Mouse (Mus musculus): ENCODE data around the gene Mettl15.
A peak's percentile ranks its signal among the peaks of the same experiment; 100 is the strongest.
"Not testable (repeated sequence)": the region's sequence is repeated elsewhere in the genome, so short reads cannot be mapped to it uniquely, and the experiment has no call there.

The Mettl15 gene

DNA sequence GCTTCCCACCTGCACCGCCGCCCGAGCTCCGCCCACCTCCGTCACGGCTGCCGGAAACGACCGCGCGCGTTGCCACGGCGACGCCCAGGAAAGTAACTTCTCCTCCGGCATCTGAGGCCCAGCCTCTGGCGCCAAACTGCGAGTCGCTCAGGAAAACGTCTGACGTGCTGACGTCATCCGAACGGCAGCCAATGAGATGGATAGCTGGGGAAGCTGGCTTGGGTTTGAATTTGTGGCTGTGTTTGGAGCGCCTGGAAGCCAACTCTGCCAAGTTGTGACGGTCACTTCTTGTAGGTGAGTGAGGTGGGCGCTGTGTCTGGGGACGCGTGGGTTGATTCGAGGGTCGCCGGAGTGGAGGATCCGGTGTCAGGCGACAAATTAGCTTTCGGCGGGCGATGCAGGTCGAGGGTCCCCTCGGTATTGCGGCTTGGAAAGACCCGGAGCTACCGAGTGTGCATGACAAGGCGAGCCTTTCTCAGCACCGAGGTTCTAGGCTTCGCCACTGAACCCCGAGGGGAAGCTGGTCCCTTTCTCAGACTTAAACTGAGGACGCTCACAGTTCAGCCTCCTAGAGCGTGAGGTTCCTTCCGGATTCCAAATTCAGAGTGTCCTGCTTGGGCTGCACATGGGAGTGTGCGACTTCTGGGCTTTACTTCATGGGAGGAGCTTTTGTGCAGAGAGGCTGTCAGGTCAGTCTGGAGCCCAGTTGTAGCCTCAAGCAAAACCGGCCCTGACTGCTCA lies at the start of gene Mettl15, which contains the start of gene Kif18a:
Mettl15 (minus strand) TSS at position 149 of the 741 bp plus-strand sequence.
Kif18a (plus strand) TSS at position 139 of the 741 bp plus-strand sequence.
- DNase-seq (ENCODE audit: low spot score in 2 of 2): peak; percentile 77 to 92

DNA sequence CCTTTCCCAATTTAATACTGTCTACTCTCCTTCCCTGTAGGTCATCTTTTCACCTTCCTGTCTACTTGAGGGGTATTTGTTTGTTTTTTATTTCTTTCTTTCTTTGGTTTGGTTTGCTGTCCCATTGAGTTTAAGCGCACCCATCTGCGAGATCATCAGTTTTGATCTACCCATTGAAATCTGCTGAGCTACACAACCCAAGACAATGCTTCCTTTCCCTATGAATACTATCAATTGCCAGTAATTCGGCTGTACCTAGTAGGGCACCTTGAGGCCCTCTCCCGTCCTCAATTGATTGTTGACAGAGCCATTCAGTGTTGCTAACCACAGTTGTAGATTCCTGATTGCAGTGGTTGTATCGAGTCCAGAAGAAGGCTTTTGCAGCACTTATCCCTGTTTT lies 30.8 kb upstream of the Mettl15 start:
- no peak for DNase-seq (ENCODE audit: low spot score in 2 of 2)

DNA sequence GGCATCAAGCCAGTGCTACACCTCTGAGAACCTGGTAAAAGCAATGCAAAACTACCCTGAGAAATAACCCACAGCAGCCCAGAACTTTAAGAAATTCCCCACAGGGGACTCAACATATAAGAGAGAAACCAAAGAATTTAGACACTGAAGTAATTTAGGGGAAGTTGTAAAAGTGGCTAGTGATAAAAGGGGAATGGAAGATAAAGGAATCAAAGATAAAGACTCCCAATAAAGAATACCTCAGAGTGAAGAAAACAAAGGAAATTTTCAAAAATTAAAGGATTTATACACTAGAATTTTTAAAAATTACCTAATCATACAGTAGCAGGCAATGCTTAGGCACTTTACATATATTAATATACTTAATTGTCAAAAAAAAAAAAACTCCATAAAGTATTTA lies 23.1 kb upstream of the Mettl15 start:
- DNase-seq (ENCODE audit: low spot score in 2 of 2): no peak

DNA sequence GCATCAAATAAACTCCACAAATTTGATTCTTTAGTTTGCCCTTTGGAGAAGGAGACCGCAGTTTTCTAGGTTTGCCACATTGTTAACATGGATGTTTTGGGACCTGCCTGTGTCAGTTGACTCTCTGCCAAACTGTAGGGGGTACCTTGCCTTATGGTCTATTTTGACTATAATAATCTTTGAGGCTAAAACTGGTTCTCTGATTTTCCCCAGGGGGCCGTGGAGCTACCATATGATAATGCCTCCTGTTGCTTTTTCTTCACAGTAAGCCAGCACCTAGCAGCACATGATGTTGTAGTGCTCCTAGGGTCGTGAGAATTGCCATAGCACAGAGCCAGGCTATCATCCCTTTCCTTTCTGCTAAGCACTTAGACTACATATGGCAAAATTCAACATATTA lies 21.7 kb upstream of the Mettl15 start:
- no peak for DNase-seq (ENCODE audit: low spot score in 2 of 2)

DNA sequence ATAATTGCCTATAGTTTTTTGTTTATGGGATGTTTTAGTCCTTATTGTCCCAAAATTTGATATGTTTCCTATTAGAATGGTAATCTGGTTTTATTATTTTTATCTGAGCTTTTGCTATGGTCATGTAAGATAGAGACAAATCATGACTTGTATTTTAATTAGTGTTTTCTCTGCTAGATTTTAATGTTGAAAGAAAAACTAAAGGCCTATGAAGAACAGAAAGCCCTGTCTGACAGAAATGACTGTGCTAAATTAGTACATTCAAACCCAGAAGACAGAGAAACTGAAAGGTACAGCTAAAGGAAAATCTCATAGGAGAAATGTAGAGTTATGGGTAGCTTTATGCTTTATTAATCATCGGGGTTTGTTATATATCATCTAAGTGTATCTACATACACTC lies 17.6 kb upstream of the Mettl15 start:
- no peak for DNase-seq (ENCODE audit: low spot score in 2 of 2)

DNA sequence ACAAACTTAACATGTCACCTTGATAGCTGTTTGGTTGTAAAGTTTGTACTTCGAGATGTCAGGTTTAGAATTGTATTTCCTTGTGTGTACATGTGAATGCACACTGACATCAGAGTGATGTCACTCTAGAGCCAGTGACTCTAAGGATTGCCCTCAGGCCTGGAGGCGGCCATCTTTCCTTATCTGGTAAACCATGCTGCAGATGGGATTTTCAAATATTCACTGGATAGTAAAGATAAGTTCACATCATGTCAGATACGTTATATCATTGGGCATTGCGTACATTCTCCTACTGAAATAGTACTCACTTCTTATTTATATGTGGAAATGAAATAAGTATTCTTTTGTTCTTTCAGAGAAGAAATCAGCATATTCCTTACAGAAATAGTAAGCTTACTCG lies 15.7 kb upstream of the Mettl15 start:
- DNase-seq (ENCODE audit: low spot score in 2 of 2): no peak

DNA sequence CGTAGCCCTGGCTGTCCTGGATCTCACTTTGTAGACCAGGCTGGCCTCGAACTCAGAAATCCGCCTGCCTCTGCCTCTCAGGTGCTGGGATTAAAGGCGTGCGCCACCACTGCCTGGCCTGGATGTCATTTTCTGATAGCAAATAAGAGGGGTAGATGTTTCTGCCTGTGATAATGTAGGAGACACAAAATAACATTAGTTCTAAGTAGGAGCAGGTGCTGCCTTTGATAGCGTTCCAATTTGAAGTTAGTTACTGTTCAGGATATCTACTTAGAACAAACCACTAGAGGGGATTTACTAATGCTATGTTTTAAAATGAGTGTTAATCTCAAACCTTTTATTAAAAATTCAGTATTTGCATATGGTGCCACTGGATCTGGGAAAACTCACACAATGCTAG lies 8.8 kb upstream of the Mettl15 start:
- no peak for DNase-seq (ENCODE audit: low spot score in 2 of 2)

DNA sequence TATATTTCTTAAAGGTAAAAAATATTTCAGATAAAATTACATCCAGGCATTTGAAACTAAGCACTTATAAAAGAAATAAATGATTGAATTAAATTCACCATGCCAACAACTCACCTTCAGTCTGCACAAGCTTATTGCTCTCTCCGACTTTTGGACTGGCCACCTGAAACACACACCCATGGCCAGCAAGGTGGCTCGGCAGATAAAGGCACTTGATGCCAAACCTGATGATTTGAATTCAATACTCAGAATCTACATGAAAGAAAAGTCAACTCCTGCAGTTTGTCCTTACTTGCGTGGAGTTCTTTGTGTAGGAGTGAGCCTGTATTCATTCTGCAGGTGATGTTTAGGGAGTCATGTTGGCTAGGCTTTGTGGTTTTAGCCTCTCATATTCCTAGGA lies 3.6 kb upstream of the Mettl15 start:
- DNase-seq (ENCODE audit: low spot score in 2 of 2): no peak

DNA sequence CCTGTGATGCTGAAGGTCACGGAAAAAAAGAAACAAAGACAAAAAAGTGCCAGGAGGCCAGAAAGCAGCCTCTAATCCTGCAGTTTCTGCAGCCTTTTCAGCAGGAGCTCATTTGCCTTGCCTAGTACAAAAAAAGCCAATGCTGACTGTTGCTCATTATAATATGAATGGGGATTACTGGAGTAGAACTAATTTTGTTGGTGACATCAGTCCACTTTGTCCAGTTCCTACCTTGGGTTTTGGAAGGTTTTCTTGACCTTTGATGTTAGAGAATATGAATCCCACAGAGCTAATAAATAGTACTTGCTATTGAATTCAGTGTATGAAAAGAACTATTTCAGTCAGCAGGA lies 768 bp upstream of the Mettl15 start:
- no peak for DNase-seq (ENCODE audit: low spot score in 2 of 2)

DNA sequence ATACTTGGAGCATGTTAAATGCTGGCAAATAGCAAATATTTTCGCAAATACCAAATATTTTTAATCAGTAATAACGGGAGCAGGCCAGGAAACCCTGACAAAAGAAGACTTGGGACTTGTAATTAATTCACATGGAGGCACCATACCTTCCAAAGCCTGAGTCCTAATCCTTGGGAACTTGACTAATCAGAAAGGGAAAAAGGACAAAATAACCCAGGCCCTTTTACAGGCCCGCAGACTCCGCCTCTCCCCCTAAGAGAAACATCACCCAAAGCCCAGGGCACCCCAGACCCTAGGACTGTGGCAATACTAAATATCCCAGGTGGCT lies 312 bp downstream of the Mettl15 start:
- no peak for DNase-seq (ENCODE audit: low spot score in 2 of 2)

DNA sequence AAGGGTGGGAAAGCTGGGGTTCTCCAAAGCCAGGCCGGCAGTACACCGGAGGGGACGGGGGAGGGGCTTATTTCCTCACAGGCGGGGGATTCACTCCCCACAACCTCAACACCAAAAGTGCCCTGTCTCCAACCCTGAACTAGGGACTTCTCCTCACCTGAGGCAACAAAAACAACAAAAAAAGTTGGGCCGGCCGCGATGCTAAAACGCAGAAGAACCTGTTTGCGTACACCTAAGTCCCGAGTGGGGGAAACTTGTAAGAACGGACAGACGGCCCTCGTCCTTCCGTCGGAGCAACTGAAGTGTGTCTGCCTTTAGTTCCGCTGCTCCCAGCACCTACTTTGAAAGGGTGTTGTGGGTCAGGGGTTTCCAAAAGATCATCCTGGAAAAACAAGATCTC lies 2.5 kb downstream of the Mettl15 start:
- peak in 1 of 2 experiments; percentile 26 for DNase-seq (ENCODE audit: low spot score in 2 of 2)

DNA sequence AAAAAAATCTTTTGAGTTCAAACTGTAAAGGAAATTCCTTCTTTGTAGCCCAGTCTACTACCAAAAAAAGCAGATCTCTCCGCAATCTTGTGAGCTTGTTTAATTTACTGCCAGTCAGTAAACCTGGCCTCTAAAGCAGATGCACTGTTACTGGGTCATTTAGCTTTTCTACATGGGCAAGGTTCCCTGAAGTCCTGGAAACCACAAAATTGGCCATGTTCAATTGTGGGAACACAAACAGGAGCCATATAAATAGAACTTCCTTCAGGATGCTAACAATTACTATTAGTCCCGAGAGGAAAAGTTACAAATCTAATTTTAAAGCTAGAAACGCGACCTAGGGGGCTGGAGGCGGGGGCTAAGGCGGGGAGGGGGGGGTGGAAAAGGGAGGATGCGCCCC lies 3.0 kb downstream of the Mettl15 start:
- no peak for DNase-seq (ENCODE audit: low spot score in 2 of 2)

DNA sequence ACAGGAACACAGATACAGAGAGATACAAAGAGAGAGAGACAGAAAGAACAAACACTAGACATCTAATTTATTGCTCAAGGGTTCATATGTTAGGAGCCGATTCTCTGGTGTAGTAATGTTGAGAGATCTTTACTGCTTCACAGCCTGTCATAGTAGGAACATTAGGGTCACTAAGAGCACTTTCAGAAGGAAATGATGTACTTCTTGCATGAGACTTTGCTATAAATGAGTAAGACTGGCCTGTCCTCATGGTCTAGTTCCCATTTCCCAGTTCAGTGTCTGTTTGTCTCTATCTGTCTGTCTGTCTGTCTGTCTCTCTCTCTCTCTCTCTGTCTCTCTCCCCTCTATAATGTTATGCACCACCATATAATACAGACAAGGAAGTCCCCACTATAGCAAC lies 7.5 kb downstream of the Mettl15 start:
- no peak for DNase-seq (ENCODE audit: low spot score in 2 of 2)

DNA sequence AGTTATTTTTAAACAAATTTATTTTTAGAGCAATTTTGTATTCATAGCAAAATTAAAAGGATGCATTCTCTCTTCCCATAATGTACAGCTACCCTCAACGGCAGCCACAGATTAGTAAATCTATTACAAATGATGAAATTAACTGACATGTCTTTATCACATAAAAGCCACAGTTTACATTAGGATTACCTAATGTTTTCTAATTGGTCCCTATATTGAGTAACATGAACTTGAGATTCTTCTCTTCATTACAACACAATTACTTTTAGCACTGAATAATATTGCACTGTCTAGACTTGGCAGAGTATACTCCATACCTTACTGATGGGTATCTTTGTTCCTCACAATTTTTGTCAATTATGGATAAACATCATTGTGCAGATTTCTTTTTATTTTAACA lies 17.8 kb downstream of the Mettl15 start:
- no peak for DNase-seq (ENCODE audit: low spot score in 2 of 2)

DNA sequence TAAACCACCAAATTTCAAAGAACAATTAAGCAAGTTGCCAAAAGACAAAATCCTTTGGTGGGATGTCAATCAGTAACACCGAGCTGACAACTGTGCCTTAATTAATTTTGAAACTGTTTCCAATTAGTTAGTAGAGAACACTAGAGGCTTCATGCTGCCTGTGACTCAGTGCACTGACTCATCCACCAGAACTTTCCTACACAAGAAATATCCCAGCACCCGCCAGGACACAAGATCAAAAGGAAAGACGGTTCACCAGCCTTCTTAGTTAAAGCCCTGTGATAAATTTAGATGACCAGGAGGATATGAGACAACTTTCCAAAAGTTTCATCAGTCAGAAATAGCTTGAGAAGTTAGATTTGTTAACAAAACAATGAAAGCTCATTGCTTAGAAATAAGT lies 38.6 kb downstream of the Mettl15 start:
- no peak for DNase-seq (ENCODE audit: low spot score in 2 of 2)

DNA sequence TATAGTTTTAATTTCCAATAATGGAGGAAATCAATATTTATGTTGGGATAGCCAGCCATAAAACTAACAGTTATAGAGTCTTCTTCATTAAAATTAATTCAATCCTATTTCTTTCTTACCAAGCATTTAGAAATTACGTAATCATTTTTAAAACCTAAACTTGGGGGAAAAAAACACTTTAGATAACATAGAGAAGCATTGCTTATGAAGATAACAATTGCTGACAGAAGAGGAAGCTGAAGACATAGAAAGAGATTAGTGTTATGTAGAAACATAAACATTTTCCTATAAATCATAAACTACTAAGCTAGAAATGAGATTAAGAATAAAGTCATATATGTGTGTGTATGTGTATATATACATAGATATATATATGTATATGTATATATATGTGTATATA lies 44.8 kb downstream of the Mettl15 start:
- DNase-seq (ENCODE audit: low spot score in 2 of 2): no peak

DNA sequence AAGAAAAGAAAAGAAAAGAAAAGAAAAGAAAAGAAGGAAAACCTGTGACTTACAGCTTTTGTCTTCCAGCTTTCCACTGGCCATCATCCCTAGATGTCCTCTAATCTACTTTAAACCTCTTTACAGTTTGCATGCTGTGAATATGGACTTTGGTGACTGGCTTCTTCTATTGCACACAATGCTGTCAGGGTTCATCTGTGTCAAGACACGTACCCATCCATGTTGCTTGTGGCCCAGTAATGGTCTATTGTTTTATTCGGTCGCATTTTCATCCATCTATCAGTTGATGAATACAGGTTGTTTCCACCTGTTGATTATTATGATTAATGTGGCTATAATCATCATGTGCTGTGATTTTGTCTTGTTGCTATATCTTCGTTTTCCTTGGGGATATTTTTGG lies 46.7 kb downstream of the Mettl15 start:
- DNase-seq (ENCODE audit: low spot score in 2 of 2): no peak

DNA sequence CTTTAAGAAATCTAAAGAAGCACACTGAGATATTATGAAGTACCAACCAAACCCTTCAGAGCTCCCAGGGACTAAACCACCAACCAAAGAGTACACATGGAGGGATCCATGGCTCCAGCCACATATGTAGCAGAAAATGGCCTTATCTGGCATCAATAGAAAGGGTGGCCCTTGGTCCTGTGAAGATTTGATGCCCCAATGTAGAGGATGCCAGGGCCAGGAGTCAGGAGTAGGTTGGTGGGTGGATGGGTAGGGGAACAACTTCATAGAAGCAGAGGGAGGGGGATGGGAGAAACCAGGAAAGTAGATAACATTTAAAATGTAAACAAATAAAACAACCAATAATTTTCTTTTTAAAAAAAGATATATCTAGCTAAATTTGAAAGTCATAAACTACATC lies 50.1 kb downstream of the Mettl15 start:
- no peak for DNase-seq (ENCODE audit: low spot score in 2 of 2)

DNA sequence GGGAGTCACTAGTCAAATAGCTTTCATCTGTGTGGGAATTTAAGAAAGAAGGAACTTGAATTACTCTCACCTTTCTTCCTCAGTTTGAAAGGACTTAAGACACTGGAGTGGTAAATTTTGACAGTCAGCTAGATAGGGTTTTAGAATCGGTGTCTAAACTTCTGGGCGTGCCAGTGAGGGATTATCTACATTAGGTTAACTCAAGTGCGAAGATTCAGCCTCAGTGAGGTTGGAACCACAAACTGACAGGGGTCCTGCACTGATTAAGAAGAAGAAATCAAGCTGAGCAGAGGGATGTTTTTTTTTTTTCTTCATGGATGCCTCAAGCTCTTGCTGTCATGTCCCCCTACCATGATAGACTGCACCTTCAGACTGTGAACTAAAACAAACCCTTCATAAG lies 53.4 kb downstream of the Mettl15 start:
- DNase-seq (ENCODE audit: low spot score in 2 of 2): no peak

DNA sequence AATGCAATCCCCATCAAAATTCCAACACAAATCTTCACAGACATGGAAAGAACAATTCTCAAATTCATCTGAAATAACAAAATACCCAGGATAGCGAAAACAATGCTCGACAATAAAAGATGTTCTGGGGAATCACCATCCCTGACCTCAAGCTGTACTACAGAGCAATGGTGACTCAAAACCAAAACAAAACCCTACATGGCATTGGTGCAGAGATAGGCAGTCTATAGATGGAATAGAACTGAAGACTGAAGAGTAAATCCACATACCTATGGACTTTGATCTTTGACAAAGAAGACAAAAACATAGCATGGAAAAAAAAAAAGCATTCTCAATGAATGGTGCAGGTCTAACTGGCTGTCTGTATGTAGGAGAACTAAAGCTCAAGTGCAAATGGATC lies 59.1 kb downstream of the Mettl15 start:
- DNase-seq (ENCODE audit: low spot score in 2 of 2): no peak

DNA sequence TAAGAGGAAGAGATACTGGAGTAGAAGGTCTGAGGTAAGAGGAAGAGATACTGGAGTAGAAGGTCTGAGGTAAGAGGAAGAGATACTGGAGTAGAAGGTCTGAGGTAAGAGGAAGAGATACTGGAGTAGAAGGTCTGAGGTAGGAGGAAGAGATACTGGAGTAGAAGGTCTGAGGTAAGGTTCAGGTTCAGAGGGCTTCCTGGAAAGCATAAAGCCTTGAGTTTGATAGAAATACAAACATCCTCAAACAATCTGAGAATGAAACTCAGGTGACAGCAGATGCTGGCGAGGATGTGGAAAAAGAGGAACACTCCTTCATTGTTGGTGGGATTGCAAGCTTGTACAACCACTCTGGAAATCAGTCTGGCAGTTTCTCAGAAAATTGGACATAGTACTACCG lies 63.9 kb downstream of the Mettl15 start:
- DNase-seq (ENCODE audit: low spot score in 2 of 2): not testable (repeated sequence)

DNA sequence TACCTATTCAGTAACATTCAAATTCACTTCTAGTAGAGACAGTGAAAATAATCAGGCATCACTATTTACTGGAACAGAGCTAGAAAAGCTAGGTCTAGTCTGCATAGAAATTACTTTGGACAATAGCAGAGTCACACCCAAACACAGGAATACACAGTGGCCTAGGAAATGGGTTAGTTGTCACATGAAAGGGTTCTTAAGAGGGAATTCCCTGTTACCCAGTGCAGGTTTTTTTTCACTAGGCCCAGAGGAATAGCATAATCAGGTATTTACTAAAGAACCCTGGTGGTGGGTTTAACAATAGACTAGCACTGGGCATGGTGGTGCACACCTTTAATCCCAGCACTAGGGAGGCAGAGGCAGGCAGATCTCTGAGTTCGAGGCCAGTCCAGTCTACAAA lies 69.9 kb downstream of the Mettl15 start:
- not testable (repeated sequence) for DNase-seq (ENCODE audit: low spot score in 2 of 2)

DNA sequence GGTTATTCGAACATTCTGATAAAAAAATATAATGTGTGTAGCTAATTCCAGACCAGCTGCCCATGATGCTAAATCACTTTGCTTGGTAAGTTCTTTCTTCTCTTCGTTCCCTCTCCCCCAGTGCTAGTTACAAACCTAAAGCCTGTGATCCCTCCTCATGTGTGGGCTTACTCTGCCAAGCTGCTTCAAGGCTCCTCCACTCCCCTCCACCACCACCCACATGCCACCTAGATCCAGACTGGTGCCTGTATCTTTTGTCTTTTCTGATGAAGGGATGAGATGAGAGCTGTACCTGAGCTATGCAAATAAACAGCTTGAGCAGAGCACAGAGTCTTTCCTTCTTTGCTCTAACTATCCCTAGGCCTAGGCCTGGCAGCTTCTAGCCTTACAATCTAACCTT lies 72.5 kb downstream of the Mettl15 start:
- no peak for DNase-seq (ENCODE audit: low spot score in 2 of 2)

DNA sequence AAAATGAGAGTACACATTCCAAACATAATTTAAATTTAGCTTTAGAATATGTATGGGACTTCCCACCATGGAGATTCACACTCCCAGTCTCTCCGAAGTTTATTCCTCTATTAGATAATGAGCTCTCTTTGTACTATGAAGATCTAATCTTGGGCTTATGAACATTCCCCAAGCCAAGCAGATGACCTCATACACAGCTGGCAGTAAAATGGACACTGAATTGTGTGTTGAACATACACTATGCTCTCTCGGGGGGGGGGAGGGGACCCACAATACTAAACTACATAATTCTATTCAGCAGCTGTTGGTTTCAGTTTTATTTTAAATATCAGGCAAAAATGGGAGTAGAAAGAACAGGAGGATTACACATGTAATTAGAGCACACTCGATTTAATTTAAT lies 97.6 kb downstream of the Mettl15 start:
- no peak for DNase-seq (ENCODE audit: low spot score in 2 of 2)

All from cerebellum, postnatal 4 days (tissue).